Mouse (Mus musculus) G1E (cell line): ENCODE results near the gene Pik3ca. TPM values are rescaled to one million over a fixed set of nuclear protein-coding genes. Genes with fewer than 3 reads are reported as not detected.

Source experiments
- ATAC-seq: 2 replicates; pipeline ENCODE4 v1.8.0; 2016; ENCODE audit warnings: mild to moderate bottlenecking; ENCODE audit not compliant: insufficient number of reproducible peaks, poor library complexity, low FRiP score, severe bottlenecking; ENCODE audit errors: extremely low read depth
- DNase-seq: peaks from one replicate; pipeline ENCODE4 v3.0.0; 2012; ENCODE audit warnings: low spot score
- H3K27me3 ChIP-seq: 2 replicates; pipeline ENCODE4 v1.6.1; 2012; ENCODE audit warnings: mild to moderate bottlenecking, low read length, inconsistent platforms; ENCODE audit not compliant: insufficient read depth
- H3K36me3 ChIP-seq: replicated peaks from 2 replicates; pipeline ENCODE3; 2012; ENCODE audit warnings: mild to moderate bottlenecking, inconsistent platforms
- H3K4me1 ChIP-seq: 2 replicates; pipeline ENCODE4 v1.6.1; 2012; ENCODE audit warnings: low read depth, low read length, inconsistent platforms, mixed read lengths; ENCODE audit not compliant: insufficient read depth
- H3K4me3 ChIP-seq: 2 replicates; pipeline ENCODE4 v1.5.1; 2012; ENCODE audit warnings: low read depth, mild to moderate bottlenecking, inconsistent platforms, low read length, moderate library complexity, mixed read lengths
- H3K9me3 ChIP-seq: replicated peaks from 2 replicates; pipeline ENCODE4 v1.6.1; 2012; ENCODE audit warnings: inconsistent platforms
- CTCF ChIP-seq: IDR thresholded peaks from 2 replicates; pipeline ENCODE4 v1.5.1; 2012; ENCODE audit warnings: low read depth, low read length, inconsistent platforms, mixed read lengths
- GATA1 ChIP-seq: IDR thresholded peaks from 2 replicates; pipeline ENCODE4 v1.6.1; 2012; ENCODE audit warnings: borderline replicate concordance, low read length, inconsistent platforms, mixed read lengths
- GATA2 ChIP-seq: IDR thresholded peaks from 2 replicates; pipeline ENCODE4 v1.6.1; 2012; ENCODE audit warnings: low read depth, low read length, inconsistent platforms, borderline replicate concordance
- POLR2AphosphoS5 ChIP-seq: IDR thresholded peaks from 2 replicates; pipeline ENCODE4 v1.6.1; 2012; ENCODE audit warnings: low read depth, low read length, inconsistent platforms; ENCODE audit not compliant: insufficient replicate concordance
- TAL1 ChIP-seq: conservative IDR thresholded peaks from 2 replicates; pipeline ENCODE4 v1.6.1; 2012; ENCODE audit warnings: low read depth, low read length, inconsistent platforms, mixed read lengths
- polyA plus RNA-seq: library from polyadenylated mRNA; stranded (reverse); fragments of >175 nt; gene quantifications from 2 replicates; pipeline ENCODE4 v1.2.3, GENCODE M21; 2012
- total RNA-seq, 2 experiments: library from RNA; stranded (forward) in 1 of 2; stranded (reverse) in 1 of 2; fragments of 200-1000 nt in 1 of 2; fragments of >200 nt in 1 of 2; fragmentation: Nextera tagmentation in 1 of 2; gene quantifications; 2 replicates each; pipeline ENCODE4 v1.2.3; 2014 to 2017

Pik3ca gene
- total and polyA plus RNA-seq, 3 experiments = 2.0 to 32.0 (median 26.8) TPM

DNA sequence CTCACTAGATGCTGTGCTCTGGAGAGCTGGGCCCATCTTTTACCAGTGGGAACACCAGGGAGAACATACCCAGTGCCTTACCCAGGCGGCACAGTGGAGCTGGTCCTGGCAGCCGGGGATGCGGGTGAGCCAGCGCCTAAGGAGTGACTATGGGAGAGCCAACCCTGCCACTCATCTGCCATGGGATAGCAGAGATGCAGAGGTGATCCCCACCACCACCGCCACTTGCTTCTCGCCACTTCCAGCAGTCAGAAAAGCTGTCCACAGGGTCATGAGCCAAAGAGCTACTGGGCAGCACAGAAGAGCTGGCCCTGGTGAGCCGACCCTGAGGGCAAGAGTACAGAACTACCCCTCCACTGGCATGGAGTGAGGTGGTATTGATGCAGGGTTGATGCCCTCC is 82.5 kb downstream of the Pik3ca start:
- Histone ChIP-seq H3K27me3 (peaks cover 22% of the 10 kb centered on the region), H3K9me3 (no peaks in the 10 kb centered on the region), H3K36me3 (no peaks in the 10 kb centered on the region), H3K4me3 (no peak overlapping the region), H3K4me1 (no peaks in the 10 kb centered on the region)
- DNase-seq = no peak
- TF ChIP-seq GATA2 = no peak
- no peak for TF ChIP-seq TAL1
- no peak for TF ChIP-seq GATA1
- no peak for ATAC-seq

DNA sequence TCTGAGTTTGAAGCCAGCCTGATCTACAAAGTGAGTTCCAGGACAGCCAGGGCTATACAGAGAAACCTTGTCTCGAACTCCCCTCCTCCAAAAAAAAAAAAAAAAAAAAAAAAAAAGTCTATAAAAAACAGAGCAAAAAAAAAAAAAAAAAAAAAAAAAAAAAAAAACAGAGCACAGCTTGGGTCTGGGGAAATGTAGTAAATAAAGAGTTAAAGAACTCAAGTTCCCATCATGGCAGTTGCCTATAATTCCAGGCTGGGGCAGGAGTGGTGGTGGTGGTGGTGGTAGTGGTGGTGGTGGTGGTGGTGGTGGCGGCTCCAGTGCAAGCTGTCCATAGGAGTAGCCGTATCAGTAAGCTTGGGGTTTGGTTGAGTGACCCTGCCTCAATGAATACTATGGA is 85.6 kb downstream of the Pik3ca start:
- TF ChIP-seq TAL1 = no peak
- TF ChIP-seq POLR2AphosphoS5 = no peak
- TF ChIP-seq GATA1 = no peak
- no peak for TF ChIP-seq GATA2
- TF ChIP-seq CTCF = no peak
- Histone ChIP-seq H3K4me1 (no peaks in the 10 kb centered on the region), H3K4me3 (no peak overlapping the region), H3K9me3 (no peaks in the 10 kb centered on the region), H3K36me3 (no peaks in the 10 kb centered on the region), H3K27me3 (peaks cover 17% of the 10 kb centered on the region)
- DNase-seq (no peak), ATAC-seq (no peak)

DNA sequence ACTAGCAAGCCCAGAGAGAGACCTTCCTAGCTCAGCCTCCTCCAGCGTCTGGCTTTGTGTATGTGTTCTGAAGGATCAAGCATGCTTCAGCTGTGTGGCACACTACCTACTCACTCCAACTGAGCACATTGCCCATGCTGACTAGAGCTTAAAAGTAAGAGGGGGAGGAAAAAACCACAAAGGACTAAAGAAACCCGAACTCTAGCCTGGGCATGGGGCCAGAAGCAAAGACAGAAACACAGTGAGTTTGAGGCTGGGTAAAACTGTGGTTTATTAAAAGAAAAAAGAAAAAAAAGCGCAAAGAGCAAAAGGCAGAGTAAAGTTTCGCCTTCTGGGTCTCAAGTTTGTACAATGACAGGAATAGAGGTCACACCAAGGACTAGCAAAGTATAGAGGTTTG is 89.1 kb downstream of the Pik3ca start:
- Histone ChIP-seq H3K4me3 (no peak overlapping the region), H3K27me3 (peaks cover 8% of the 10 kb centered on the region; the same call in 1 of the 2 replicates), H3K4me1 (no peaks in the 10 kb centered on the region), H3K36me3 (no peaks in the 10 kb centered on the region), H3K9me3 (no peaks in the 10 kb centered on the region)
- TF ChIP-seq CTCF = no peak
- TF ChIP-seq GATA2 = no peak
- TF ChIP-seq GATA1 = no peak
- TF ChIP-seq TAL1 = no peak
- no peak for TF ChIP-seq POLR2AphosphoS5
- ATAC-seq = no peak
- DNase-seq = no peak

DNA sequence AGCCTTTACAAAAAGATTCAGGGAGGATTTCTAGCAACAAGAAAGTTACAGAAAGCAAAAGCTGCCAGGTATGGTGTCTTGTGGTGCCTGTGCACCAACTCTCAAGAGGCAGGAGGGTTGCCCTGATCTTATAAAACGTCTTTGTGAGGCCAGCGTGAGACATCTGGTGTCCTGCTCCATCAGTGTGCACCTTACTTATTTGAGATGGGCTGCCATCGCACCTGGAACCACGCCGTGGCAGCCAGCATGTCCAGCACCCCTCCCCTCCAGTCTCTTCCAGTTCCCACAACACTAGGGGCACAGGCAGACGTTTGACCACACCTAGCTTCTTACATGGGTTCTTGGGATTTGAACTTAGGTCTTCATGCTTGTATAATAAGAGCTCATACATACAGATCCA is 90.7 kb downstream of the Pik3ca start:
- no peaks in the 10 kb centered on the region for H3K4me1 ChIP-seq
- H3K36me3 ChIP-seq = no peaks in the 10 kb centered on the region
- no peaks in the 10 kb centered on the region for H3K9me3 ChIP-seq
- H3K27me3 ChIP-seq = peaks cover 7% of the 10 kb centered on the region; the same call in 1 of the 2 replicates
- no peak overlapping the region for H3K4me3 ChIP-seq
- ATAC-seq = no peak
- DNase-seq = no peak
- no peak for TF ChIP-seq GATA2
- no peak for TF ChIP-seq POLR2AphosphoS5
- no peak for TF ChIP-seq CTCF
- TF ChIP-seq TAL1 = no peak
- TF ChIP-seq GATA1 = no peak

DNA sequence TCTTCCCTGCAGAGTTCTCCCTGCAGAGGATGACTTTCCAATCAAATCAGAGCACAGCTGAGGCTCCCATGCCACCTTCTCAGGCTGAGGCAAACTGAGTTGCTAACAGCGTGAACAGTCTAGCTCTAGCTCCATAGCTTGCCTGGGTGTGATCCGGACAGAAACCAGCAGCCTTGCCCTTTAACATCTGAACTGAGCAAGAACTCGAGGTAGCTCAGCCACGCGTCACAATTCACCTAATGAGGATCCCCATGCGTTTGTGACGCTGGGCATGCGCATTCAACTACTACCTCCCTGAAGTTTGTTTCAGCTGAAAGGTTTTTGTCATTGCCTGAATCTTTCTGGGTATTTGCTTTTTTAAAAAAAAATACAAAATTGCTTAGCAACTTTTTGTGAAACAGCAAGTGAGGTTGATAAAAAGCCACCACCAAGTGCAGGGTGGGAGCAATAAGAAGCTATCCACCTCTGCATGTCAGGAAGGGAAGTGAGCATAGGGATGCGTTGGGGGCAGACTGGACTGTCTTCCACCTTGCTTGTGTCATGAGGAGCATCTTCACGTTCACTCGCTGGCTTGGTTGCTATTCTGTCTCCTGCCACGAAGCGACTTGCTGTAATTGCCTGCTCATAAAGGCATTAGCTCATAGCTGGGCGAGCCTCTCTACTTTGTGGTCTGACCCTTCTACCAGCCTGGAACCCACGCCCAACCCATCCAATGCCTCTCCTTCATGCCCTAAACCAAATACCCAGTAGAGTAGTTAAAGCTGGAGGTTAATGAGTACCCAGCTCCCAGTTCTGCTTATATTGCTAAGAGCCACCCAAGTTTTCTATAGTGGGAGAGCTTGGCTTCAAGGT is 92.8 kb downstream of the Pik3ca start:
- H3K4me1 ChIP-seq = no peaks in the 10 kb centered on the region
- TF ChIP-seq POLR2AphosphoS5 (no peak), TAL1 (no peak), CTCF (no peak), GATA1 (no peak), GATA2 (no peak)
- DNase-seq (no peak), ATAC-seq (no peak)
- H3K36me3 ChIP-seq = no peaks in the 10 kb centered on the region
- H3K4me3 ChIP-seq = no peak overlapping the region
- no peaks in the 10 kb centered on the region for H3K9me3 ChIP-seq
- peaks cover 15% of the 10 kb centered on the region for H3K27me3 ChIP-seq

DNA sequence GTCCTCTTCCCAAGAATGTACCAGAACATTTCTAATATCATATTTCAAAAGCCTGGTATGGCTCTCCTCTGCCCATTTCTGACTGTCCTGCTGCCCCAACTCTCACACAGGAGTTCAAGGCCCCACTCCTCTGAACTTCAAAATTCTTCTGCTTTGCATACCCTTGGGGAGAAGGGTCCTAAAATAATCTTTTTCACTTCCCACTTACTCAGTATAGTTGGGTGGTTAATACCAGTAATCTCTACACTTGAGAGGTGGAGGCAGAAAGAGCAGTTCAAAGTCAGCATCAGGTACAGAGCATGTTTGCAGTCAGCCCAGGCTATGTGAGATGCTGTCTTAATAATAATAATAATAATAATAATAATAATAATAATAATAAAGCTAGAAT is 93.5 kb downstream of the Pik3ca start:
- no peak for DNase-seq
- Histone ChIP-seq H3K9me3 (no peaks in the 10 kb centered on the region), H3K27me3 (peaks cover 15% of the 10 kb centered on the region), H3K36me3 (no peaks in the 10 kb centered on the region), H3K4me3 (no peak overlapping the region), H3K4me1 (no peaks in the 10 kb centered on the region)
- TF ChIP-seq POLR2AphosphoS5 = no peak
- TF ChIP-seq CTCF = no peak
- TF ChIP-seq GATA1 = no peak
- TF ChIP-seq GATA2 = no peak
- TF ChIP-seq TAL1 = no peak
- no peak for ATAC-seq
